In the genomic region with DNA sequence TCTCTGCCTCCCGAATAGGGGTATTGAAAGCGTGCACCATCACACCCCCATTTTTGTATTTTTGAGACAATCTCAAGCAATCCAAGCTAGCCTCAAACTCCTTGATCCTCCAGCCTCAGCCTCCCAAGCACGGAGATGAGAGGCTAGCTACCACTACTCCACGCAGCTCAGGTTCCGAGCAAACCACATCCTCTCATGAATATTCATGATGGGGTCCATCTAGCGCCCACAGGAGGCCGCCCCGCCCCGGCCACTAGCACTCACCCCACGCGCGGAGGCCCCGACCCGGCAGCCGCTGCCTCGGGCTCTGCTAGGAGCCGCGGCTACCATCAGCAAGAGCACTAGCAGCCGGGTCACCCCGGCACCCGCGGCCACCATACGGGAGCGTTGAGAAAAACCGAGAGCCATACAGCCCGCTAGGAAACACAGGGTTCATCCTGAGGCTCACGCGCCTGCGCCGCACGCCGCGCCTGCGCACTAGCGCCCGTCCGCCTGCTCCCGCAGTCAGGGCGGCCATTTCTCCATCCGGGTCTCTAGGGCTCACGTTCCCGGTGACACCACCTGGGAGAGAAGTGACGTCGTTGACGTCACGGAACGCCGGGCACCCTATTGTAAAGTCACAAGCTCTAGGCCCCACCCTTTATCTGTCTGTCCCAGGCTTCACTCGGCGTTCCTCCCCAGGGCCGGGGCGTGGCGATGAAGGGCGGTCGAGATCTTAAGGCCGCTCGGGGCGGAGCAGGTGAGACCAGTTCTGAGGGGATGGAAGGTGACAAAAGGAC, we compare ENCODE assay signal across 8 mouse cellular contexts. TPM values are rescaled to one million over a fixed set of nuclear protein-coding genes. Genes with fewer than 3 reads are reported as not detected.
A peak's percentile ranks its signal among the peaks of the same experiment; 100 is the strongest.
DNase-seq lines count a peak whose midpoint lies in the region; ATAC-seq lines count a peak whose summit lies in the region.

A gene (minus strand): TSS at position 538 of the 779 bp plus-strand sequence.
A gene (plus strand): TSS at position 590 of the 779 bp plus-strand sequence.

- peak; percentile 97 to 98 for DNase-seq in adrenal gland, adult 18-20 months (ENCODE audit: low spot score in 2 of 2)
- DNase-seq in embryo, embryonic 11 days, result peak; percentile 98
- DNase-seq in gastrocnemius, postnatal 25 days, result peak; percentile 94
- DNase-seq in intestine, embryonic 14.5 days (ENCODE audit: low spot score), result peak; percentile 98
- DNase-seq in left cerebral cortex, postnatal 14 days (ENCODE audit: low spot score in 2 of 2), result peak; percentile 99
- DNase-seq in mesoderm, embryonic 11.5 days (ENCODE audit: low read depth, low spot score), result peak; percentile 100
- peak; percentile 97 to 98 for DNase-seq in right cerebral cortex, postnatal 36 days (ENCODE audit: low spot score in 2 of 2)
- peak; percentile 97 for DNase-seq in yolk sac, embryonic 10.5 days (ENCODE audit: low spot score)

- under 1% methylated on average over 58 of the region's 58 CpGs for WGBS in intestine, embryonic 14.5 days

- H3K4me3 ChIP-seq in intestine, embryonic 14.5 days (ENCODE audit: low read depth, low read length), result peak within 1 kb of the TSS; percentile 92

- peak; percentile 98 for ATAC-seq in intestine, embryonic 14.5 days (replicated peaks; ENCODE audit: low FRiP score, low TSS enrichment, low read depth)

- peak within 1 kb of the TSS; percentile 92 for H3K4me2 ChIP-seq in intestine, embryonic 14.5 days (ENCODE audit: low read length)

- intact Hi-C loops in left cerebral cortex, postnatal 14 days (cut with DNase I), result loop anchor here (2.0 kb wide), 1 partner anchor 21 kb away; no protein-coding TSS in a partner anchor

- peaks cover 30% of the 10 kb centered on the region for H3K36me3 ChIP-seq in intestine, embryonic 14.5 days (ENCODE audit: control insufficient read depth, insufficient read depth, low read length)

- no peaks in the 10 kb centered on the region for H3K9me3 ChIP-seq in intestine, embryonic 14.5 days (ENCODE audit: control insufficient read depth, low read length)

- H3K9ac ChIP-seq in intestine, embryonic 14.5 days (ENCODE audit: low read length), result peak within 1 kb of the TSS; percentile 86

- H3K27me3 ChIP-seq in intestine, embryonic 14.5 days (replicated peaks; ENCODE audit: control insufficient read depth, insufficient read depth, low read length), result no peaks in the 10 kb centered on the region; the same call in 1 of the 2 replicates

- H3K27ac ChIP-seq in intestine, embryonic 14.5 days (ENCODE audit: low read depth), result peak within 1 kb of the TSS; percentile 94

- H3K4me1 ChIP-seq in intestine, embryonic 14.5 days (replicated peaks; ENCODE audit: control insufficient read depth, insufficient read depth, low read length), result peaks cover 9% of the 10 kb centered on the region

RNA-seq across cellular contexts. Expression of the first gene that starts in this region (rescaled TPM):
- 100 to 1,000 TPM in 1 of 2 experiments, 10 to 100 TPM in 1; 95.4 to 101 TPM for total RNA-seq in adrenal gland, adult 18-20 months (2021)
- 10 to 100 TPM; 41.4 to 53.2 TPM for total RNA-seq in gastrocnemius, postnatal 25 days (2021)
- polyA plus RNA-seq in intestine, embryonic 14.5 days (2014; fragmentation: Nextera tagmentation; extraction: Ambion mirVana), result 107 and 116 TPM in 2 replicates
- 100 to 1,000 TPM; 145 to 164 TPM for total RNA-seq in left cerebral cortex, postnatal 14 days (2021)

RNA-seq across cellular contexts. Expression of the second gene that starts in this region (rescaled TPM):
- 1 to 10 TPM; 5.6 to 8.9 TPM for total RNA-seq in adrenal gland, adult 18-20 months (2021)
- 1 to 10 TPM; 2.5 to 2.9 TPM for total RNA-seq in gastrocnemius, postnatal 25 days (2021)
- polyA plus RNA-seq in intestine, embryonic 14.5 days (2014; fragmentation: Nextera tagmentation; extraction: Ambion mirVana), result 10.2 and 11.5 TPM in 2 replicates
- 10 to 100 TPM; 26.5 to 32.5 TPM for total RNA-seq in left cerebral cortex, postnatal 14 days (2021)

Comparison
In these comparisons a context has a peak if more than half of its experiments do, and no peak if none do; other contexts are left out.
1. Peak in every context shown above with its lines: DNase-seq, ATAC-seq, H3K4me3 ChIP-seq and H3K27ac ChIP-seq.